Mouse (Mus musculus) forebrain, embryonic 14.5 days (tissue): ENCODE measurements at regions not wholly inside any gene's neighbourhood (a gene's known extent, or its start where the extent isn't known, plus 50 kb on each side); places are given as distances from the start of the nearest gene placed in this dataset.

Source experiments
- ATAC-seq: fragments of 200-750 bp; cut with Nextera tagmentation; 2 replicates; pipeline ENCODE4 v1.8.0; 2017; ENCODE audit warnings: mild to moderate bottlenecking, moderate library complexity
- DNase-seq: peaks from one replicate; pipeline ENCODE4 v3.0.0-alpha.2; 2015; ENCODE audit warnings: low spot score
- H3K27ac ChIP-seq: fragments of 300-500 bp; sonication (generic); 2 replicates; pipeline ENCODE4 v1.5.1; 2014; ENCODE audit warnings: low read depth, mild to moderate bottlenecking, control low read depth, low read length, moderate library complexity
- H3K27me3 ChIP-seq: fragments of 300-500 bp; sonication (generic); replicated peaks from 2 replicates; pipeline ENCODE4 v1.6.1; 2014; ENCODE audit warnings: low read length, control low read depth, mixed read lengths; ENCODE audit not compliant: control insufficient read depth, insufficient read depth
- H3K36me3 ChIP-seq: fragments of 300-500 bp; sonication (generic); 2 replicates; pipeline ENCODE4 v1.6.1; 2014; ENCODE audit warnings: low read length, control low read depth; ENCODE audit not compliant: control insufficient read depth, insufficient read depth
- H3K4me1 ChIP-seq: fragments of 300-500 bp; sonication (generic); 2 replicates; pipeline ENCODE4 v1.6.1; 2014; ENCODE audit warnings: antibody characterized with exemption, low read length, control low read depth; ENCODE audit not compliant: control insufficient read depth, insufficient read depth
- H3K4me2 ChIP-seq: fragments of 300-500 bp; sonication (generic); 2 replicates; pipeline ENCODE4 v1.6.1; 2014; ENCODE audit warnings: mild to moderate bottlenecking, control low read depth, low read length
- H3K4me3 ChIP-seq: fragments of 300-500 bp; sonication (generic); 2 replicates; pipeline ENCODE4 v1.5.1; 2014; ENCODE audit warnings: low read depth, low read length, control low read depth
- H3K9ac ChIP-seq: fragments of 300-500 bp; sonication (generic); 2 replicates; pipeline ENCODE4 v1.6.1; 2014; ENCODE audit warnings: mild to moderate bottlenecking, low read length, control low read depth, moderate library complexity
- H3K9me3 ChIP-seq: fragments of 300-500 bp; sonication (generic); replicated peaks from 2 replicates; pipeline ENCODE4 v1.6.1; 2016; ENCODE audit warnings: low read length, control low read depth, mixed read lengths; ENCODE audit not compliant: control insufficient read depth
- WGBS: fragments of 180-500 bp; shearing (Covaris S2); extraction: QIAGEN DNeasy Blood & Tissue Kit; methylation state at CpG from one replicate; pipeline ENCODE4 v1.1.7; 2014; 5-methylcytosine and 5-hydroxymethylcytosine counted together

DNA sequence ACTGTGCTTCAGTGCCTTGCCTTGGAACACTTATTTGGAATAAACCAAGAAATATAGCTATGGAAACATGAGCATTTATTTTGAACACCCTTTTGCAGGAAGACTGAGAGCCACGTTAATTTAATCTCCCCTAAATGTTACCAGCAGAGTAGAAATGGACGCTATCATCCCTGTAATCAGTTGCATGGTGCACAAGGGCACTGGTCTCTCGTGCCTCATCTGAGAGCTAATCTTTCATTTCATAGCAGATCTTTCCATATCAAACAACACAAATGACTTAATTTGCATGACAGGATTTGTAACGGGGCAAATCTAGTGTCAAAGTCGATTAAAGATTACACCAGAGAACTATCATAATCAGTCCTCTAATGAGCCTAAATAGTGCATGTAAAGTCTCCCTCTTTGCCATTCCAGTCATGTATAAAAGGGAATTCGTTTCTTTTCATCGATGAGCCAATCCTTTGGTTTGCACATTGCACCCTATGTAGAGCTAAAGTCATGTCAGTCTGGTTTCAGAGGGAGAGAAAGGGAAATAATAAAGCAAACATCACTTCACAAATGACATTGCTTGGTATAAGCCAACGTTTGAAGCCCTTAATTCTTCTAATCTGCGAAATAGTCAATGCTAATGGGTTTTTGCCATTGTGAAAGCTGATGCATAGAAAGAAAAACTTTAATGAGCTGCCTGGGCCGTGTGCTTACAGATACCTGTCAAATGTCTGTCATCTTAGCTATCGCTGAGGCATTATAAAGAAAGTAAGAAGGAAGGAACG is 198.7 kb upstream of the Sp8 start:
- Histone ChIP-seq H3K4me3 (no peak overlapping the region), H3K27me3 (peaks cover 11% of the 10 kb centered on the region), H3K9me3 (no peaks in the 10 kb centered on the region), H3K27ac (no peak overlapping the region), H3K4me1 (peaks cover 15% of the 10 kb centered on the region), H3K36me3 (no peaks in the 10 kb centered on the region), H3K4me2 (no peak overlapping the region), H3K9ac (no peak overlapping the region)
- ATAC-seq, result 0 out of 2 replicates have a peak, but pooled peaks have one; percentile 6
- peak; percentile 60 for DNase-seq
- WGBS, result 8% methylated on average over 12 of the region's 12 CpGs

DNA sequence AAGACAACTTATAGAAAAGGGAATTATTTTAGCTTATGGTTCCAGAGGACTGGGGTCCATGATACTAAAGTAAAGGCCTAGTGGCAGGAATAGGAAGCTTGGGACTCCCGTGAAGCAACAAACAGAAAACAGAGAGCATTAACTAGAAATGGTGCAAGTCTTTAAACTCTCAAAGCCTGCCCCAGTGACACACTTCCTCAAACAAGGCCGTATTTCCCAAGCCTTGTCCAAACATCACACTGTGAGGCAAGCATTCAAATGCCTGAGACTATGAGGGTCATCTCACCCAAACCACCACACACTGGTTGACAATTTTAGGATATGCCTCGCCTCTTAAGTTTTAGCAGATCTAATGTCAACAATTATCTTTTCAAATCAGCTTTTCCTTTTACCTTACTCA is 205.2 kb upstream of the Sp8 start:
- Histone ChIP-seq H3K4me3 (no peak overlapping the region), H3K36me3 (no peaks in the 10 kb centered on the region), H3K4me1 (no peaks in the 10 kb centered on the region), H3K27me3 (no peaks in the 10 kb centered on the region), H3K4me2 (no peak overlapping the region), H3K27ac (no peak overlapping the region), H3K9ac (no peak overlapping the region), H3K9me3 (no peaks in the 10 kb centered on the region)
- DNase-seq (no peak), ATAC-seq (no peak)
- 84% methylated on average over 3 of the region's 3 CpGs for WGBS

DNA sequence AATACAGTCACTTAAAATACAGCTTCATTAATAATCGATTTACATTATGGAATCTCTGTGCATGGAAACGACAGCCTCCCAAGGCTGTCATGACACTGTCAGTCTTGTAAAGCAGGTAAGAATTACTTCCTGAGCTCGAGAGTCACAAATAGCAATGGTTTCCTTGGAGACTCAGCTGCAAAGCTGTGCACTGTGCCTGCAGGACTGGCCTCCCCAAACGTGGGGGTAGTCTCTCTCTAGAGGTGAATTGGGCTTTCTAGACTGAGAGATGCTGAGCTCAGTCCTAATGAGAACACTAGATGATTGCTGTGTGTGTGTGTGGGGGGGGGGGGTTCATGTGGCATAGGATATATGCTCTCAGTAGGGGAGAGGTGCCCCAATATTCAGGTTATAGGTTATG is 208.9 kb upstream of the Sp8 start:
- H3K36me3 ChIP-seq, result no peaks in the 10 kb centered on the region
- ATAC-seq, result 0 out of 2 replicates have a peak, but pooled peaks have one; percentile 29
- WGBS, result 33% methylated on average over 4 of the region's 4 CpGs
- H3K27ac ChIP-seq, result no peak overlapping the region
- H3K4me2 ChIP-seq, result no peak overlapping the region
- no peaks in the 10 kb centered on the region for H3K4me1 ChIP-seq
- no peak for DNase-seq
- peaks cover 4% of the 10 kb centered on the region; the same call in 1 of the 2 replicates for H3K9me3 ChIP-seq
- no peak overlapping the region for H3K4me3 ChIP-seq
- H3K9ac ChIP-seq, result no peak overlapping the region
- H3K27me3 ChIP-seq, result no peaks in the 10 kb centered on the region

DNA sequence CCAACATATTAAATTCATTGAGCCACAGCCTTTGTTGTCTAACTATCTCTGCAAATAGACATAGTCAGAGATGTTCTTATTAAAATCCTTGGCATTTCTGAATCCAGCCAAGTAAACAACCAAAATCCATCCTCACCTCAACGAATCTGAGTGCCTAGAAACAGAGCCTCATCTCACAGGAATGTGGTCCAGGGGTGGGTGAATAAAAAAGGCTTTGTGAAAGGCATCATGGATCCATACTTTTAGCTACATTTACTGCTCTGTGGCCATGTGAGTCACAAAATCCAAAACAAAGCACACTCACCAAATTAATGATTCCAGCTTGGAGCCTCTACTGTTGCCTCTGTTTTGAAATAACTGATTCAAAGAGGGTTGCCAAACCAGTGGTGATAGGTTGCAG is 210.7 kb upstream of the Sp8 start:
- H3K27me3 ChIP-seq, result no peaks in the 10 kb centered on the region
- H3K4me1 ChIP-seq, result no peaks in the 10 kb centered on the region
- ATAC-seq (no peak), DNase-seq (no peak)
- H3K9ac ChIP-seq, result no peak overlapping the region
- 30% methylated on average over 1 of the region's 1 CpGs for WGBS
- no peak overlapping the region for H3K4me2 ChIP-seq
- no peak overlapping the region for H3K27ac ChIP-seq
- no peak overlapping the region for H3K4me3 ChIP-seq
- peaks cover 4% of the 10 kb centered on the region; the same call in 1 of the 2 replicates for H3K9me3 ChIP-seq
- H3K36me3 ChIP-seq, result no peaks in the 10 kb centered on the region

DNA sequence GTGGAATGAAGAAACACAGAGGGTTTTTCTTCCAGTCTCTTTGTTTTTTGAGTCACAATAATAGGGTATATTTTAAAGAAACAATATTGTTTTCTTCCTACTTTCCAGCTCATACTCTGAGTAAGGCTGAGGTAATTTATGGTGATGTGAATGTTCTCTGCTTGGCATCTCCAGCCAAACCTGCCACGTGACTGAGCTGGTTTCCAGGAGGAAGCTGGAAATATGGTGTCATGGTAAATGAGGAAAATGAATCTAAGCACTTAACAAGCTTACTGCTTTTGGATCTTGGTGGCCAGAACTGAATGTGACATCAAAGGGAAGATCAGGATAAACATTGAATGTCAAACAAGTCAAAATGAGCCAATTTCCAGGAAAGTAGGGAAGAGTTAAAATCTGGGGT is 215.8 kb upstream of the Sp8 start:
- Histone ChIP-seq H3K4me2 (no peak overlapping the region), H3K9me3 (peaks cover 4% of the 10 kb centered on the region; the same call in 1 of the 2 replicates), H3K27me3 (no peaks in the 10 kb centered on the region), H3K9ac (no peak overlapping the region), H3K4me1 (no peaks in the 10 kb centered on the region), H3K4me3 (no peak overlapping the region), H3K27ac (no peak overlapping the region), H3K36me3 (no peaks in the 10 kb centered on the region)
- DNase-seq (no peak), ATAC-seq (no peak)
- WGBS, result 79% methylated on average over 1 of the region's 1 CpGs

DNA sequence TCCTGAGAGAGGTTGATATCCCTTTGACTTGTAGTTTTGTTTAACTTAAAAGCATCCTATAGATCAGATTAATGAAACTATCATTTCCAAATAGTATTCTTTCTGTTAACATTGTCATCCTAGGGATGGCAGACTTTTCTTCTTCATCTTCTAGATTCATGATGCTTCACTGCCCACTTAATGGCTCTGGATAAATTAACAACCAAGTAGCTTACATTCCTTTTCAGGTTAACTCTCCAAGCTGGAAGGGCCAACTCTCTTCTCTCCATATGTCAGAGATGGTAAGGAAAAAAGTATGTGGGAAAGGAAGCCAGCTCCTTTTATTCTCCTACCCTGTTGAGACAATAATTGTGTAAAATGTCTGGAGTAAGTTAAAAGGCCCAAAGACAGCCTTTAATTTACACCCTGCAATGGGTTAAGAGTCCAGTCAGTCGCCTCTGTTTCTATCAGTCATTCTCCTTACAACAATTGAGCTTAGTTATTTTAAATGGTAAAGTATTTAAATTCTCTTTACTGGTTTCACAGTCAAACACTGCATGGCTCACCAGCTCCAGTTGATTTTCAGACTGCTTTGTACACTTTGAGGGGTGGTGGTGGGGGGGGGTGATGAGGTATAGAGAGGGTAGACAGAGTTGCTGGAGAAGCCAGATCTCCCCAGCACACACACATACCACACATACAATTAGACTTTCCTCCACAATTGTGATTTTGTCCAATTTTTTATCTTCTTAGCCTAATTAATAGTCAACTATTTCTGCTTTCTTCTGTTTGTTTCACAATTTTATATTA is 224.2 kb upstream of the Sp8 start:
- Histone ChIP-seq H3K36me3 (no peaks in the 10 kb centered on the region), H3K4me3 (no peak overlapping the region), H3K9me3 (no peaks in the 10 kb centered on the region), H3K4me2 (no peak overlapping the region), H3K9ac (no peak overlapping the region), H3K27me3 (no peaks in the 10 kb centered on the region; the same call in 1 of the 2 replicates), H3K4me1 (0 out of 2 replicates have a peak, but pooled peaks cover 2% of the 10 kb centered on the region), H3K27ac (no peak overlapping the region)
- 22% methylated on average over 1 of the region's 1 CpGs for WGBS
- DNase-seq (no peak), ATAC-seq (no peak)

DNA sequence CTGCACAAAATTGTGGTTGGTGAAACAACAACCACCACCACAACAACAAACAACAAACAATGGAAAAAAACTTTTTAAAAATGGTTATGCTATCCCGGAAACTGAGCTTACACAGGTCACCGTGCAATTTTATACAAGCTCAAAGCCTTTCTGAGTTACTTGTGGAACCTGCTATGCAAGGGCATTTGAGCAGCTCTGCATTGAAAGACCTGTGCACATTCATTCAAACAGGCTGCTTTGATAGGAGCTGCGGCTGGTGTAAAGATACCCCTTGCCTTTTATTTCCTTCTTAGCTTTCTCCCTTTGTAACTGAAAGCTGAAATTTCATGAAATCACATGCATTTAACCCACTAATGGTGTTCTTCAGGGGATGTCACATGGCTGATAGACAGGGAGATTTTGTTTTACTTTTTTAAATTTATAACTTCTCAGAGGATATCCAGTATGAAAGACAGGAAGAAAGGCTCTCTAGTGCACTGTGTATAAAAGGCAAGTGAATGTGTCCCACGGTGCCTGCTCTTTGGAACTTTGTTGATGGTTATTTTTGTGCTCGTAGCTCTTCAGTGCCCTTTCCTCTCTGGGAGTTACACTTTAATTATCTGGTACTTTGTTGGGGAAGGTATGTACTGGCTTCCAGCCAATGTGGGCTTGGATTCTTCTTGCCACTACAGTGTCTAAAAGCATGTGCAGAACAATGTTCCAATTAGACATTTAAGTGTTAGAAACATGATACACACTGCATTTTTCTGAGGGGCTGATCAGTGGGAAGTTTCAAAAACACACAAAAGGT is 225.1 kb upstream of the Sp8 start:
- 0 out of 2 replicates have a peak, but pooled peaks cover 2% of the 10 kb centered on the region for H3K4me1 ChIP-seq
- ATAC-seq (no peak), DNase-seq (peak; percentile 28)
- no peak overlapping the region for H3K27ac ChIP-seq
- H3K4me2 ChIP-seq, result no peak overlapping the region
- WGBS, result 5% methylated on average over 5 of the region's 5 CpGs
- H3K9ac ChIP-seq, result no peak overlapping the region
- H3K27me3 ChIP-seq, result no peaks in the 10 kb centered on the region; the same call in 1 of the 2 replicates
- no peak overlapping the region for H3K4me3 ChIP-seq
- no peaks in the 10 kb centered on the region for H3K36me3 ChIP-seq
- H3K9me3 ChIP-seq, result no peaks in the 10 kb centered on the region

DNA sequence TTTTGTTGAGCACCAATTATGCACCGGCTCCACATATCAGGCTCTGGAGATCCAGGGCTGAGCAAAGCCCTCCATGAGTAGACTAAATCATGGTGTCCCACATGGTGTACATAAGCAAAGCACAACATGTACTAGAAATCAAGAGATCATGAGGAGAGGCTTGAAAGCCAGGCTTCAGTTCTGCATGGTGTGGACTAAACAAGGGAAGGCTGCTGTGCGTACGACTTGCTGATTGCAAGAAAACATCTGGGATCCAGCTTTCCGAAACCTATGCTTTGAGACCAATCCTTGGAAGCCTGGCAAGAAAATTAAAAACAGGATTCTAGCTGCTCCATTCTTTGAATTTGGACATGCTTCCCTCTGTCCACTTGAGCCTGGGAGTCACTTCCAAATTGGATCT is 249.1 kb upstream of the Sp8 start:
- no peak overlapping the region for H3K4me3 ChIP-seq
- H3K4me2 ChIP-seq, result no peak overlapping the region
- WGBS, result 88% methylated on average over 4 of the region's 4 CpGs
- DNase-seq (no peak), ATAC-seq (no peak)
- no peak overlapping the region for H3K9ac ChIP-seq
- 0 out of 2 replicates have a peak, but pooled peaks cover 4% of the 10 kb centered on the region for H3K4me1 ChIP-seq
- H3K36me3 ChIP-seq, result no peaks in the 10 kb centered on the region
- H3K27me3 ChIP-seq, result 0 out of 2 replicates have a peak, but pooled peaks cover 2% of the 10 kb centered on the region
- H3K27ac ChIP-seq, result no peak overlapping the region
- no peaks in the 10 kb centered on the region for H3K9me3 ChIP-seq
